Mouse (Mus musculus) midbrain, embryonic 15.5 days (tissue): ENCODE data around the gene Mipol1. TPM values are rescaled to one million over a fixed set of nuclear protein-coding genes. Genes with fewer than 3 reads are reported as not detected.

Experiments used
- polyA plus RNA-seq: library from polyadenylated mRNA; unstranded; fragments of >200 nt; fragmentation: Nextera tagmentation; extraction: Ambion mirVana; gene quantifications from 2 replicates; pipeline ENCODE4 v1.2.1, GENCODE M21; 2015

Gene Mipol1
- polyA plus RNA-seq, 1 experiment from 2014 or later, result 4.3 TPM

Other genes with a start within 250 kb of the Mipol1 start
- 0.12 and 0.46 TPM in 2 replicates for gene Slc25a21, start 33.0 kb upstream of the Mipol1 start, polyA plus RNA-seq
- 28.7 and 30.7 TPM in 2 replicates for gene Prps1l3, start within 50 bp of the Mipol1 start, polyA plus RNA-seq